Mouse (Mus musculus): ENCODE measurements around the gene Sema6d. TPM values are rescaled to one million over a fixed set of nuclear protein-coding genes. Genes with fewer than 3 reads are reported as not detected.

Gene Sema6d
- polyA plus RNA-seq, 1 experiment from 2014 or later: 22.1 TPM

- WGBS: 73% methylated on average over 4 of the region's 4 CpGs
- no peak overlapping the region for H3K27ac ChIP-seq
- ATAC-seq: no peak
- H3K4me3 ChIP-seq (replicated peaks): no peak overlapping the region
- H3K4me1 ChIP-seq (replicated peaks): peaks cover 23% of the 10 kb centered on the region
- H3K4me2 ChIP-seq (replicated peaks): no peak overlapping the region
- H3K9ac ChIP-seq (replicated peaks): no peak overlapping the region
- H3K27me3 ChIP-seq: peaks cover 5% of the 10 kb centered on the region
- H3K9me3 ChIP-seq: no peaks in the 10 kb centered on the region
- no peaks in the 10 kb centered on the region for H3K36me3 ChIP-seq
These were observed 527.0 kb downstream of the Sema6d start for GRCm38 (mm10) chr2:124616746-124617145.

GRCm38 (mm10) chr2:124617440-124617839 lies 527.7 kb downstream of the Sema6d start:
- H3K36me3 ChIP-seq: no peaks in the 10 kb centered on the region
- 79% methylated on average over 9 of the region's 9 CpGs for WGBS
- H3K4me2 ChIP-seq (replicated peaks): no peak overlapping the region

GRCm38 (mm10) chr2:124618091-124618490 lies 528.3 kb downstream of the Sema6d start:
- WGBS: 87% methylated on average over 5 of the region's 5 CpGs
- no peak overlapping the region for H3K27ac ChIP-seq

More at GRCm38 (mm10) chr2:124617440-124617839, 527.7 kb downstream of the Sema6d start:
- Histone ChIP-seq H3K9ac (replicated peaks) (no peak overlapping the region), H3K9me3 (no peaks in the 10 kb centered on the region), H3K4me1 (replicated peaks) (peaks cover 16% of the 10 kb centered on the region), H3K27me3 (peaks cover 5% of the 10 kb centered on the region), H3K4me3 (replicated peaks) (no peak overlapping the region), H3K27ac (no peak overlapping the region)
- ATAC-seq: no peak

GRCm38 (mm10) chr2:124618526-124619219 lies 528.9 kb downstream of the Sema6d start:
- no peaks in the 10 kb centered on the region; the same call in 1 of the 2 replicates for H3K27me3 ChIP-seq
- no peak overlapping the region for H3K27ac ChIP-seq
- 90% methylated on average over 3 of the region's 3 CpGs for WGBS
- H3K36me3 ChIP-seq: no peaks in the 10 kb centered on the region
- H3K9me3 ChIP-seq: no peaks in the 10 kb centered on the region
- ATAC-seq: no peak
- H3K4me3 ChIP-seq (replicated peaks): no peak overlapping the region
- peaks cover 4% of the 10 kb centered on the region; the same call in 1 of the 2 replicates for H3K4me1 ChIP-seq (replicated peaks)
- H3K4me2 ChIP-seq (replicated peaks): no peak overlapping the region
- H3K9ac ChIP-seq (replicated peaks): no peak overlapping the region

More at GRCm38 (mm10) chr2:124618091-124618490, 528.3 kb downstream of the Sema6d start:
- Histone ChIP-seq H3K9ac (replicated peaks) (no peak overlapping the region), H3K4me2 (replicated peaks) (no peak overlapping the region), H3K36me3 (no peaks in the 10 kb centered on the region), H3K4me3 (replicated peaks) (no peak overlapping the region), H3K27me3 (peaks cover 4% of the 10 kb centered on the region), H3K4me1 (replicated peaks) (peaks cover 9% of the 10 kb centered on the region; the same call in 1 of the 2 replicates), H3K9me3 (no peaks in the 10 kb centered on the region)
- ATAC-seq: no peak

GRCm38 (mm10) chr2:124620470-124620869 lies 530.7 kb downstream of the Sema6d start:
- Histone ChIP-seq H3K9me3 (no peaks in the 10 kb centered on the region), H3K9ac (replicated peaks) (no peak overlapping the region), H3K4me2 (replicated peaks) (no peak overlapping the region), H3K36me3 (no peaks in the 10 kb centered on the region), H3K27me3 (no peaks in the 10 kb centered on the region; the same call in 1 of the 2 replicates), H3K27ac (no peak overlapping the region), H3K4me1 (replicated peaks) (no peaks in the 10 kb centered on the region; the same call in 1 of the 2 replicates), H3K4me3 (replicated peaks) (no peak overlapping the region)
- WGBS: 81% methylated on average over 6 of the region's 6 CpGs
- ATAC-seq: no peak

- Histone ChIP-seq H3K4me1 (replicated peaks) (no peaks in the 10 kb centered on the region; the same call in 1 of the 2 replicates), H3K4me3 (replicated peaks) (no peak overlapping the region), H3K9me3 (no peaks in the 10 kb centered on the region), H3K27ac (no peak overlapping the region), H3K4me2 (replicated peaks) (no peak overlapping the region), H3K36me3 (no peaks in the 10 kb centered on the region), H3K27me3 (no peaks in the 10 kb centered on the region), H3K9ac (replicated peaks) (no peak overlapping the region)
- 91% methylated on average over 6 of the region's 6 CpGs for WGBS
- no peak for ATAC-seq
These were observed 532.3 kb downstream of the Sema6d start for GRCm38 (mm10) chr2:124621972-124622621.

- H3K9me3 ChIP-seq: no peaks in the 10 kb centered on the region
- H3K27ac ChIP-seq: no peak overlapping the region
- no peak for ATAC-seq
- H3K27me3 ChIP-seq: no peaks in the 10 kb centered on the region
- no peak overlapping the region for H3K4me3 ChIP-seq (replicated peaks)
- no peak overlapping the region for H3K4me2 ChIP-seq (replicated peaks)
- no peaks in the 10 kb centered on the region for H3K4me1 ChIP-seq (replicated peaks)
- WGBS: 91% methylated on average over 10 of the region's 10 CpGs
- no peak overlapping the region for H3K9ac ChIP-seq (replicated peaks)
- no peaks in the 10 kb centered on the region for H3K36me3 ChIP-seq
These were observed 534.6 kb downstream of the Sema6d start for GRCm38 (mm10) chr2:124624247-124624929.

- Histone ChIP-seq H3K27me3 (no peaks in the 10 kb centered on the region), H3K4me2 (replicated peaks) (no peak overlapping the region), H3K9me3 (no peaks in the 10 kb centered on the region), H3K4me3 (replicated peaks) (no peak overlapping the region), H3K27ac (no peak overlapping the region), H3K4me1 (replicated peaks) (no peaks in the 10 kb centered on the region), H3K36me3 (no peaks in the 10 kb centered on the region), H3K9ac (replicated peaks) (no peak overlapping the region)
- no peak for ATAC-seq
- WGBS: 86% methylated on average over 7 of the region's 7 CpGs
These were observed 536.7 kb downstream of the Sema6d start for GRCm38 (mm10) chr2:124626425-124626824.

GRCm38 (mm10) chr2:124627664-124628063 lies 537.9 kb downstream of the Sema6d start:
- H3K9me3 ChIP-seq: no peaks in the 10 kb centered on the region
- H3K36me3 ChIP-seq: no peaks in the 10 kb centered on the region
- 61% methylated on average over 5 of the region's 5 CpGs for WGBS
- no peak overlapping the region for H3K9ac ChIP-seq (replicated peaks)
- H3K27ac ChIP-seq: no peak overlapping the region
- no peaks in the 10 kb centered on the region for H3K4me1 ChIP-seq (replicated peaks)
- H3K27me3 ChIP-seq: no peaks in the 10 kb centered on the region
- no peak overlapping the region for H3K4me3 ChIP-seq (replicated peaks)
- ATAC-seq: peak; percentile 48
- no peak overlapping the region for H3K4me2 ChIP-seq (replicated peaks)

- ATAC-seq: no peak
- WGBS: 93% methylated on average over 7 of the region's 7 CpGs
These were observed 538.9 kb downstream of the Sema6d start for GRCm38 (mm10) chr2:124628701-124629100.

GRCm38 (mm10) chr2:124634400-124634998 lies 544.7 kb downstream of the Sema6d start:
- Histone ChIP-seq H3K27me3 (no peaks in the 10 kb centered on the region), H3K9me3 (no peaks in the 10 kb centered on the region), H3K27ac (no peak overlapping the region), H3K4me3 (replicated peaks) (no peak overlapping the region), H3K4me1 (replicated peaks) (peaks cover 19% of the 10 kb centered on the region), H3K36me3 (no peaks in the 10 kb centered on the region), H3K9ac (replicated peaks) (no peak overlapping the region), H3K4me2 (replicated peaks) (no peak overlapping the region)
- no peak for ATAC-seq
- WGBS: 89% methylated on average over 7 of the region's 7 CpGs

More at GRCm38 (mm10) chr2:124628701-124629100, 538.9 kb downstream of the Sema6d start:
- no peak overlapping the region for H3K9ac ChIP-seq (replicated peaks)
- H3K27me3 ChIP-seq: no peaks in the 10 kb centered on the region
- H3K4me3 ChIP-seq (replicated peaks): no peak overlapping the region
- H3K36me3 ChIP-seq: no peaks in the 10 kb centered on the region
- no peaks in the 10 kb centered on the region; the same call in 1 of the 2 replicates for H3K4me1 ChIP-seq (replicated peaks)
- H3K9me3 ChIP-seq: no peaks in the 10 kb centered on the region
- no peak overlapping the region for H3K27ac ChIP-seq
- no peak overlapping the region for H3K4me2 ChIP-seq (replicated peaks)
